Mouse (Mus musculus) layer of hippocampus, adult 18-20 months (tissue): ENCODE measurements around the gene Psme2. TPM values are rescaled to one million over a fixed set of nuclear protein-coding genes. Genes with fewer than 3 reads are reported as not detected.
A peak's percentile ranks its signal among the peaks of the same experiment; 100 is the strongest.

Experiments
- DNase-seq, 2 experiments: peaks; one replicate each; pipeline ENCODE4 v3.0.0; 2022; ENCODE audit warnings: low spot score in 2 of 2
- long read RNA-seq: library from polyadenylated mRNA; stranded (forward); transcript quantifications from one replicate; pipeline ENCODE4 v2.0.0, GENCODE M21; 2021
- total RNA-seq, 2 experiments: library from RNA; stranded (reverse); gene quantifications; 2 replicates each; pipeline ENCODE4 v1.2.3; 2021

Psme2 gene
- 10 to 100 TPM; 53.7 to 57.4 TPM for total RNA-seq
- long read RNA-seq, transcript Psme2-208 (11 exons, 962 nt) = major isoform, 17 of 20 reads
- long read RNA-seq, partial matches to known transcripts = 1 of 20 reads
- long read RNA-seq, other reads (novel, unspliced or antisense) = 1 of 20 reads

DNA sequence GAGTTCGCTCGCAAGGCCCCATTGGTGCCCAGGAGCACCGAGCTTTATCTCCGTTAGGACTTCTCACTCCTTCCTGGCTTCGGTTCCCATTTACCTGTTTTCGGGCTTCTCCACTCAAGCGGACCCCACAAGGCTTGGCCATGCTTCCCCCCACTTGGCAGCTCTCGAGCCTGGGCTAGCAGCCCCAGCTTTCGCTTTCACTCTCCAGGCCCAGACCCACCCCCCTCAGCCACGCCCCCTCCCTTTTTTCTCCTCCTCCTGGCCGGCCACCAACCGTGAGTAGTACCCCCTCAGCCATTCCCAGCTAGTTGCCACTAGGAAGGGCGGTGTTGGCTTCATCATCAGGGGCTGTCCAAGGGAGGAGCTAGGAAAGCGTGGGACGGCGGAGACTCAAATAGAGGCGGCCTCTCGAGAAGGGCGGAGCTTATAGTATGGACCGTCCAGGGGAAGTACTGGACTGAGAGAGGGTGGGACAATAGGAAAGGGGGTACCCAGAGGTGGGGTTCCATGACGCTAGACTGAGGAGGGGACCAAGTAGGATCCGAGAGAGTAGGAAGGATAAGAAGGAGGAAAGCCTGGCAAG, at the start of gene Psme2:
Gene Psme2 (minus strand): TSS at position 366 of the 583 bp plus-strand sequence.
- DNase-seq = peak; percentile 88 to 93

DNA sequence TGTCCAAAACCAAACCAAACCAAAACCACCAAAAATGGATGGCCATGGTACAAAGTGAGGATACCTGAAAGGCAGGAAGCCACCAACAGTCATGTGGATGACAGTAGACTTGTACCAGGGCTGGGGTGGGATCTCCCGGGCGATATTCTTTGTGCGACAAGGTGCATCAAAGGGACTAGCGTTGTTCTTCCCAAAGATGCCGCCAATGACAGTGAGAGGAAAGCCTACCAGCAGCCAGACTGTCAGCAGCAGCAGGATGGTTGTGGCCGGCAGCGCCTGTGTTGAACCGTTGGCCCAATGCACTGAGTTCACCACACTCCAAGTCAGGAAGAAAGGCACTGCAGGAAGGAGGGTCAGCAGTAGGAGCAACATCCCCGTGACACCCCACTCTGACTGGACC, 46.9 kb upstream of the Psme2 start, which contains the start of gene Gm49378:
Gene Gm49378 (minus strand): TSS at position 101 of the 400 bp plus-strand sequence.
- no peak for DNase-seq

DNA sequence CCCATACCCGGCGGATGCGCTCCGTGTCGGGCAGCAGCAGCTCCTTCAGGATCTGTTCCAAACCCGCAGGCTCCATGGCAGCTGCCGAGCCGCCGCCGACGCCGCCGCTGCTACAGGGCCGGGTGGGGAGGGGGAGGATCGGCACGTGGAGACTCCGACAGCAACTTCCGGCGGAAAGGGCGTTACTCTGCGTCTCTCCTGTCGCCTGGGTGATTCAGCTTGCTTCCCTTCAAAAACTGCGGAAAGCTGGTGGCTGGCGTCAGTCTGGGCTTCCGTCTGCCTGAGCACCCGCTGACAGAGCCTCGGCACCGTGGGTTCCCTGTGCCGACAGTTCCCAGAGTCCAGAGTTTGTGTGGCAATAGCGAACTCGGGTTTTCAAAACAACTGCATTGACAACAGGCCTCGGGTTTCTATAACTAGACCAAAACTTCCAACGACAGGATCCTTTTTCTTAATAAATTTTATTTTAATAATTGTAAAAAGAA, 44.7 kb upstream of the Psme2 start, which contains the start of gene Ipo4:
Gene Ipo4 (minus strand): TSS at position 435 of the 485 bp plus-strand sequence.
- DNase-seq = peak; percentile 88 to 94

DNA sequence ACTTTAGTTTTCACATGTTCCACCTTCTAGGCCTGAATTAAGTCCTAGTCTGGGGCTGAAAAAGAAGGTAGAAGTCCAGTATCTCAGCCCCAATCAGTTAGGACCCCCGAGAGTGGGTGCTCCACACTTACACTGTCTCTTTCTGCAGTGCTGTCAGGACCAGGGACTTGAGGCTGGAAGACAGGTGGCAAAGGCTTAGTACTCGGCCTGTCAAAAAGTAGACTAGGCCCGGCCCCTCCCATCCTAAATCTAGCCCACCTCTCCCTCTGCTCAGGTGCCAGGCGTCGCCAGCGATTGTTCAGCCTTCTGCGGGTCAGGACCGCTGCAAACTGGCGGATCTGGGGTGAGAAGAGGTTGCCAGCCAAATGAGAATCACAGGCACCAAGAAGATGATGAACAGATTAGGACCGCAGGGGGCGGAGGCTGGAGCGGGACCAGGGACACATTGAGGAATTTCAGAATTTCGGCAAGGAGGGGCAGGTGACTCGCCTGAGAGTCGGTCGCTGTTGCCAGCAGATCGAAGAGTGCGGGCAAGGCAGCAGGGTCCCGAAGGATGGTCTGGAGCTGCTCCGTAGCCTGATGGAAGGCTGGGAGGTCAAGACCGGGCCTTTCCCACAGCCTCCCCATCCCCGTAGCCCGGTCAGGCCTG, 44.1 kb upstream of the Psme2 start:
- peak in 1 of 2 experiments; percentile 36 for DNase-seq

DNA sequence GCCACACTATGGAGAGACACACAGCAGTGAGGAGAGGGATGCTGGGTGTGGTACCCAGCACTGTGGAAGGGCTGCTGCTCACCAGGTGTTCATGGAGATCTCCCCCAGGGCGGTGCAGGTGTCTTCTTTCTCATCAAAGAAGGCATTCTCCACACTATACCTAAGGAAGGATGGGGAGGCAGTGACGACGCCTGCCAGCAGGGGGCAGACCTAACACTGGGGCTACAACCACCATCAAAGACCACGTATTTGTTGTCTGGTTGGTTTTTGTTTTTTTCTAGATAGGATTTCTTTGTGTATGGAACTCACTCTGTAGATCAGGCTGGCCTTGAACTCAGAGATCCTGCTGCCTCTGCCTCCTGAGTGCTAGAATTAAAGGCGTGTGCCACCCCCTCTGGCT, 38.4 kb upstream of the Psme2 start:
- peak in 1 of 2 experiments; percentile 48 for DNase-seq

DNA sequence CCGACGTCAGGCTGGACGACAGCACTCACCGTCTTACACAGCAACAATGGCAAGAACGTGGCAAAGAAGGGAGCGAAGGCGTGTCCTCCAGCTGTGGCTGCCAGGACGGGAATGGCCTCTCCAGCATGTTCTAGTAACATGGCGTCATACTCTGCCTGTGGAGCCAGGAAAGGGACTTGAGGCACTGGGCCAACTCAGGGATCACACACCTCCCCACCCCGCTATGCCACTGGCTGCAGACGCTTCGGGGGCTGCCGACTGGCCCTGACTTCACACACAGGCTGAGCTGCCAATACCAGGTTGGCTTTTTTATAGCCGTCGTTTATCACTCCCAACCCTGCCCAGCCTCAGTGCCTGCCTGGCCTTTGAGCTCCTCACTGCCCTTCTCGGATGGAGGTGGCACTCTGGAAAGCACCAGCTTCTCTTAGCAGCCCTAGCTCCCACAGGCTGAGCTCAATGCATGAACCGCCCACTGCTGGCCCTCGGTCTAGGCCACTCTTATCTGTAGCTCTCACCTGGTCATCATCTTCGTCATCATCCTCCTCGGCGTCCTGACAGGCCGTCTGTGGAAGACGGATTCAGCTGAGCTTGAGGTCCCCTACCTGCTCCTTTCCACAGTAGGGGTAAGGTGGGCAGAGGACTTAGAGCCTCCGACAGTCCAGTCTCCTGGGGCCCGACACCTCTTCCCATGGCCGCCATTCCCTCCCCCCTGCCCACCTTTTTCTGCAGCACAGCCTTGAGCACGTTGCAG, 37.3 kb upstream of the Psme2 start:
- no peak for DNase-seq

DNA sequence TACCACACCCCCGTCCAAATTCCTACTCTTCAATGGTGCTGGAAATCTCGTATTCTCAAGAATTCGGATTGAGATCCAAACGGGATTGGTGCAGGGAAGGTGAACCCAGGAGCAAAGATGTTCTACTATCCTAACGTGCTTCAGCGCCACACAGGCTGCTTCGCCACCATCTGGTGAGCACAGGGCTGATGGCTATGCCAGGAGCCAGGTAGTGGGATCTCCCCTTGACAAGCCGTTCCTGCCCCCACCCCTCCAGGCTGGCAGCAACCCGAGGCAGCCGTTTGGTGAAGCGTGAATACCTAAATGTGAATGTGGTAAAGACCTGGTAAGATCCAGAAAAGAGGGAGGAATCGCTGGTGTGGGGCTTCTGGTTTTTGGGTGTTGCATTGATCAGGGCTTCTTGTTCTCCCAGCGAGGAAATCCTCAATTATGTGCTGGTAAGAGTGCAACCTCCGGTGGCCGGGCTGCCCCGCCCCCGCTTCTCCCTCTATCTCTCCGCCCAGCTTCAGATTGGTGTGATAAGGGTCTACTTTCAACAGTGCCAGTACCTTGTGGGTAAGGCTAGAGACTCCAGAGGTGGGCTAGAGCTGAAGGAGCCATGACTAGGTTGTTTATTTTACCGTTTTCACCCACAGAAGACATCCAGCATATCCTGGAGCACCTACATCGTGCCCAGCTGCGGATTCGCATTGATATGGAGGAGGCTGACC, 27.7 kb upstream of the Psme2 start:
- no peak for DNase-seq

DNA sequence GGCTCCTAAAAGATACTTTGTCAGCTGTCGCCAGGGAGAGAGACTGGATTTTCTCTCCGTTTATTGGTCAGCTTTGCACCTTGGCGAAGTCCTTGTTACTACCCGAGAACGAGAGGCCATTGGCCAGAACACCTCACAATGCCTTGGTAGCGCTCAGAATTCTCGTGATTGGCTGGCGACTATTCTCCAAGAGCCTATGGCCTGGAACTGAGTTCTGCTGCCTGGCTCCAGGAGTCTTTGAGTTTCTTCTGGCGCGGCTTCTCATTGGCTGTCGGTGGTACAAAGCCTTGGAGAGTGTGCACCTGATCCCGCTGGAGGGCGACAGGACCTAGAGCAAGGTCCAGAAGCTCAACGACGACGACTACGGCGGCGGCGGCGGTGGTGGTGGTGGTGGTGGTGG, 26.9 kb upstream of the Psme2 start, which contains the start of gene Rec8:
Gene Rec8 (plus strand): TSS at position 216 of the 400 bp plus-strand sequence.
- DNase-seq = no peak

DNA sequence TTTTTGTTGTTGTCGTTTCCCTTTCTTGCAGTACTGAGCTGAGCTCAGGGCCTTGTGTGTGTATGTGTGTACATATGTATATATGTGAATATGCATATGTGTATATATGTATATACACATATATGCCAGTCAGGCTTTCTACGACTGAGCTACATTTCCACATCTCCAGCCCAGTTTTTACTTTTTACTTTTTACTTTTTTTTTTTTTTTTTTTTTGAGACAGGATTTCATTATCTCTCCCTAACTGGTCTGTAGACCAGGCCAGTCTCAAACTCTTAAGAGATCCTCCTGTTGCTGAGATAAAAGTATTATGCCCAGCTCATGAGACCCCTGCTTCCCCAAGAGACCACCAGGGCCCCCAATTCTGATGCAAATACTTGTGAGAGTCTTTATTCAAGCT, 25.9 kb upstream of the Psme2 start:
- no peak for DNase-seq

DNA sequence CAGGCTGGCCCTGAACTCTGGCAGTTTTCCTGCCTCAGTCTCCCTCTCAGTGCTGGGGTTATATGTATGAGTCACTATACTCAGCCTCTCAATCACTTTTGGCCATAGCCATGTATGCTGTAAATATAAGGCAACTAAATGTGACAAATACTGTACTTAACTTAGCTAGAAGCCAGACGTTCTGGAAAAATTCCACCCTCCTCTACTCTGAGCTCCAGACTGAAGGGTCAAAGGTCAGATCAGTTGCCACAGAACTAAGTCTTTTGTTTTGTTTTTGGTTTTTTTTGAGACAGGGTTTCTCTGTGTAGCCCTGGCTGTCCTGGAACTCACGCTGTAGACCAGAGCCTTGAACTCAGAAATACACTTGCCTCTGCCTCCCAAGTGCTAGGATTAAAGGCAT, 25.0 kb upstream of the Psme2 start:
- DNase-seq = no peak

DNA sequence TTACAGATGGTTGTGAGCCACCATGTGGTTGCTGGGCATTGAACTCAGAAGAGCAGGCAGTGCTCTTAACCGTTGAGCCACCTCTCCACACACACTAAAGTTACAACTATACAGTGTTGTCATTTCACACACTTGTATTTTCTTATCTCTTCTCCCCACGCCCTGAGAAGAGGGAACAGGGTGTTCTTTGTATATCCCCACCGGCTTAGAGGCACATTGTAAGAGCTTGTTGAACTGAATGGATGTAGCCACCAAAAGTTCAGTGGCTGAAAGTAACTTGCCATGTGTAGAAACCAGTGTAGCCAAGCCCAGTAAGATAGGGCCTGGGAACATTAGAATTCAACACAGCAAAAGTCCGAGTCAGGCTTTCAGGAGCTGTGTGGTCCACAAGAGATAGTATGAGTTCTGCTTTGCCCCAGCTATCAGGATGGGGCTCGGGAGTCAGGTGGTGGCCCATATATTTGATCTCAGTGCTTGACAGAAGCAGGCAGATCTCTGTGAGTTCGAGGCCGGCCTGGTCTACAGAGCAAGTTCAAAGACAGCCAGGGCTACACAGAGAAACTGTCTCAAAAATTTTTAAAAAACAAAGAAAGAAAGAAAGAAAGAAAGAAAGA, 23.8 kb upstream of the Psme2 start:
- no peak for DNase-seq

DNA sequence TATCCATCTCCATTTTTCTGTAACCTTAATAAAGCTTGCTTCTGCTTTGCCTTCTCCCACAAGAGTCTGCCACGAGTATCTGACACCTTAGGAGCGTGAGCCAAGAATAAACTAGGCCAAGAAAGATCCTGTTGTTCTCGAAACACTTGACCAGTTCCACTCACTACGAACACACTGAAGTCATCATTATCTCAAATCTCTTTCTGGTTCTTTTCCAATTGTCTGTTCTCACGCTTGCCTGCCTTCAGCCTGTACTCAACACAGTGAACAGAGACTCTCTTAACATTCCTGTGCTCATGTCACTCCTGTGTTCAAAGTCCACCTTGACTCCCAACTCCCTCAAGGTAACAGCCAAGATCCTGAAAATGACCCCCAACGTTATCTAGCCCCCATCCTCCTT, 22.4 kb upstream of the Psme2 start:
- DNase-seq = no peak

DNA sequence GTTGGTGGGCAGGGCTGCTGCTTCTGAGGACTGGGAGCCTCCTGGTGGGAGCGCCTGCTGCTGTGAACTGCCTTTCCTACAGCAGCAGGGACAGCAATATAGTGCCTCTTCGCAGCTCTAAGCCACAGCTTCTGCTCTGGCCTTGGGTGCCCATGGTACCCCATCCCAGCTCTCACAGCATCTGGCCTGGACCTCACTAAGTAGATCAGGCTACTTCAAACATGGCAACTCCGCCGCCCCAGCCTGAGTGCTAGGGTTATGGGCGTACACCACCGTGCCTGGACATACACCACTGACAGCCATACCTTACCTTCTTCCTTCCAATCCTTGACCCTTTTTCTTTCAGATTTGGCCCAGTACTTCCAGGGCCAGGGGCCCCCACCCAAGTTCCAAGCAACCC, 17.4 kb upstream of the Psme2 start:
- DNase-seq = no peak

DNA sequence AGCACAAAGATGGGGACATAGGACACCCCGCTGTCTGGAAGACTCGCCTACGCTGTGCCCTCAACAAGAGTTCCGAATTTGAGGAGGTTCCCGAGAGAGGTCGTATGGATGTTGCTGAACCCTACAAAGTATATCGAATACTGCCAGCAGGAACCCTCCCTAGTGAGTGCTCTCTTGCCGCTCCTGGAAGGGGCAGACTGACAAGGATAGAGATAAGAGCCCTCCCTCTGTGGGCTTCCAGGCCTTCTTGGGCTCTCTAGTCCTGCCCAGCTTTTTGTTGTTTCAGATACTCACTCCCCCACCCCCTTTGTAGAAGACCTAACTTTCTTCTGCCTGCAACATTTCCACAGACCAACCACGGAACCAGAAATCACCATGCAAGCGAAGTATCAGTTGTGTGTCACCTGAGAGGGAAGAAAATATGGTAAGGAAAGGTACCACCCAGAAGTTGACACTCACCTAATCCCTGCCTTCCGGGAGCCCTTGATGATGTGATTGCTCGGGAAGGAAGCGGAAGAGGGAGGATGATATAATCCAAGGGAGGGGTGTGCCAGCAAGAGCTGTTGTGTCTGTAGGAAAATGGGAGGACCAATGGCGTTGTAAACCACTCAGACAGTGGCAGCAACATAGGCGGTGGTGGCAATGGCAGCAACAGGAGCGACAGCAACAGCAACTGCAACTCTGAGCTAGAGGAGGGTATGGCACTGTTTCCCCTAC, 15.0 kb upstream of the Psme2 start:
- no peak for DNase-seq

DNA sequence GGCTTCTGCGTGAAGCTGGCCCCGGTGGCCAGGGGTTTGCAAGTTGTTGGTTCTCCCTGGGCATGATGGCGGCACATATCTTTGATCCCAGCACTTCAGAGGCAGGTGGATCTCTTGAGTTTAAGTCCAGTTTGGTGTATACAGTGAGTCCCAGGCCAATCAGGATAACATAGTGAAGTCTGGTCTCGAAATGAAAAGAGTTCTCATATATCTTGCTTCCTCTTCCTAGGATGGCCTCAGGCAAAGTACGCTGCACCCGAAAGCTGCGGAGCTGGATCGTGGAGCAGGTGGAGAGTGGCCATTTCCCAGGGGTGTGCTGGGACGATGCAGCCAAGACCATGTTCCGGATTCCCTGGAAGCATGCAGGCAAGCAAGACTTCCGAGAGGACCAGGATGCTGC, 13.9 kb upstream of the Psme2 start:
- no peak for DNase-seq

DNA sequence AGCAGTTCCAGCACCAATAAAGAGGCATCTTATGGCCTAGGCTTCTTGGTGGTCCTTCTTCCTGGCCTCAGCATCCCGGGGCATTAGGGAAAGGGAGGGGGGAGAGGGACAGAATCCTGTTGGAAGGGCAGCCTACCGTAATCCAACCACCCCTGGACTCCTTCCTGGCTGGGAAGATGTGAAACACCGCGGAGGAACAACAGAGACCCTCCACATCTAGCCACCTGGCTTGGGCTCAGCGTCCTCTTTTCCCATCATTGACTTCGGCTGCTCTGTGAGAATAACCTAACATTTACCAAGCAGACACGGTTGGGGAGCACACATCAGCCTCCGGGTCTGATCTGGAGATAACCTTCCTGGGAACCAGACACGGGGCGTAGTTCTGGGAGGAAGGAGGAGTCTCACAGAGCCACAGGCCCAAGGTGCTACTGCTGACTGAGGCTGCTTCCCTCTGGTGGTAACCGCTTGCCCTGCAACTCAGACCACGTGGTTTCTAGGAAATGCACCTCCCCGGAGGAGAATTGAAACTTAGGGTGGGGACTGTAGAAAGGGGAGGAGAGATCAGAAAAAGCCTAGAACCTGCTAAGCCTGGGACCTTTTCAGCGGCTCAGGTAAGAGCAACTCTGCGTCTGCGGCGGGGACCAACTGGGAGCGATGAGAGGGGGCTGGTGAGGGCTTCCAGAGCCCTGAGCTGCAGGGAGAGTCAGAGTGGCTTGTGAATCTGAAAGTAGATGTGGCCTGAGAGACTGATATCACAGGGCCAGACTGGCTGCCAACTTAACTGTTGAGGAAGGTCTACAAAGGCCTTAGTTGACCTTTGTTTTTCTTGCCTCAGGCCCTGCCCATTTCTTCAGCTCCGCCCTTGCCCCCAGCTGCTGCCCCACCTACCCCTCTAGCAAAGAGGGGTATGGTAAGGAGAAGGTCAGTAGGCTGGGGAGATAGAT, 13.0 kb upstream of the Psme2 start:
- DNase-seq = peak; percentile 80 to 90

DNA sequence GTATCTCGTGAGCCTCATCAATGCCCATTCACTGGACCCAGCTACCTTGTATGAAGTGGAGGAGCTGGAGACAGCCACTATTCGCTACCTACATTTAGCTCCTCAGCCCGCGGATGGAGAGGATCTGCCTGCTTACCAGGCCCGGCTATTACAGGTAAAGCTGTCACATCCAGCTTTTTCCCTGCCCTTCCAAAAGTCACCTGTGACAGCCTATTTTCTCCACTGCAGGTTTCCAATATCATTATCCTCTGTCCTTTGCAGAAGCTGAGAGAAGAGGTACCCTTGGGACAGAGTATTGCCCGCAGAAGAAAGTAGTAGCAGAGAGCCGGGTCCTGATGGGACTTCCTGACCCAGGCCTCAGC, 12.3 kb upstream of the Psme2 start, which contains the start of gene Irf9:
Gene Irf9 (plus strand): TSS at position 301 of the 362 bp plus-strand sequence.
- DNase-seq = no peak

DNA sequence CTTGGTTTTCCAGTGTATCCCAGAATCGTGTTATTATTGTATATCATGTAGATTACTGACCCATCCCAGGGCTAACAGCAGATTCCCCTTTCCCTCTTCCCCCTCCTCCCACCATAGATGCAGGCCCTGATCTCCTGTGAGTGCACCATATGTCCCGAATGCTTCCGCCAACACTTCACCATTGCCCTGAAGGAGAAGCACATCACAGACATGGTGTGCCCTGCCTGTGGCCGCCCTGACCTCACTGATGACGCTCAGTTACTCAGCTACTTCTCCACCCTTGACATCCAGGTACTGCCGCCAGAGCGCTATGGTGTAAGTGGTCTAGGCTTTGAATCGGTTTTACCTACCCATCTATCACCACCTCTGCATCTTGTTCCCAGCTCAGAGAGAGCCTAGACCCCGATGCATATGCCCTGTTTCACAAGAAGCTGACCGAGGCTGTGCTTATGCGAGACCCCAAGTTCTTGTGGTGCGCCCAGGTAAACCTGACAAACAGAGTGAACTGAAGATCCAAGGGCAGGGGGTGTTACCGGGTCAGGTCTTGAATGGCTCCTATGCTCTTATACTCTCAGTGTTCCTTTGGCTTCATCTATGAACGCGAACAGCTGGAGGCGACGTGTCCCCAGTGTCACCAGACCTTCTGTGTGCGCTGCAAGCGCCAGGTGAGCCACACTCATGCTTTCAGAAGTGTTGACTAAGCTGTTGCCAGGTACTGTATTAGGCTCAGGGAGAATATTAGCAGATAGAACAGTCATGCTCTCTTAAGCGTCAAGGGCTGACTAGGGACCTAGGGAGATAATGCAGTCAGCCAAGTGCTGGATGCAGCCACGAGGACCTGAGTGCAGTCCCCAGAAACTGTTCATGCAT, 7.8 kb upstream of the Psme2 start:
- DNase-seq = no peak
